Mouse (Mus musculus) CH12.LX (cell line): Measurements from ENCODE around the gene Etv6. TPM values are rescaled to one million over a fixed set of nuclear protein-coding genes. Genes with fewer than 3 reads are reported as not detected.

Experiments used
- DNase-seq: peaks from one replicate; pipeline ENCODE4 v3.0.0-alpha.2; 2013; ENCODE audit errors: extremely low read depth
- H3K27ac ChIP-seq: 2 replicates; pipeline ENCODE4 v1.5.1; 2012; ENCODE audit warnings: low read depth, mild to moderate bottlenecking, control low read depth, moderate library complexity; ENCODE audit not compliant: insufficient read depth
- H3K27me3 ChIP-seq: replicated peaks from 2 replicates; pipeline ENCODE3; 2012; ENCODE audit warnings: inconsistent platforms
- H3K36me3 ChIP-seq, 2 experiments: replicated peaks in 1 of 2; 2 replicates each; pipeline versions ENCODE3 to v1.6.1; 2012; ENCODE audit warnings: inconsistent platforms in 1 of 2, low read length in 1 of 2, mild to moderate bottlenecking in 1 of 2, mixed read lengths in 1 of 2, moderate library complexity in 1 of 2; ENCODE audit not compliant: control insufficient read depth in 1 of 2, insufficient read depth in 1 of 2
- H3K4me1 ChIP-seq, 2 experiments: 2 replicates each; pipeline ENCODE4 v1.6.1; 2012; ENCODE audit warnings: inconsistent platforms in 1 of 2, moderate library complexity in 1 of 2; ENCODE audit not compliant: insufficient read depth in 2 of 2, control insufficient read depth in 1 of 2
- H3K4me2 ChIP-seq: 2 replicates; pipeline ENCODE4 v1.6.1; 2012; ENCODE audit warnings: low read depth, mild to moderate bottlenecking, control low read depth; ENCODE audit not compliant: poor library complexity, insufficient read depth, severe bottlenecking
- H3K4me3 ChIP-seq, 3 experiments: fragments of 150-350 bp in 1 of 3; sonication (generic) in 1 of 3; replicated peaks in 1 of 3; 2 replicates each; pipeline versions ENCODE3 to v1.5.1; 2011 to 2012; ENCODE audit warnings: low read depth in 2 of 3, low read length in 2 of 3, mild to moderate bottlenecking in 2 of 3, moderate library complexity in 2 of 3, control low read depth in 1 of 3, improper control_type of control experiment in 1 of 3, inconsistent platforms in 1 of 3, mixed read lengths in 1 of 3; ENCODE audit not compliant: poor library complexity in 1 of 3
- H3K79me2 ChIP-seq: replicated peaks from 2 replicates; pipeline ENCODE4 v1.6.1; 2012; ENCODE audit warnings: mild to moderate bottlenecking, moderate library complexity; ENCODE audit not compliant: control insufficient read depth, poor library complexity, insufficient read depth, severe bottlenecking; ENCODE audit errors: extremely low read depth
- H3K9ac ChIP-seq: 2 replicates; pipeline ENCODE4 v1.6.1; 2012; ENCODE audit warnings: low read depth, mild to moderate bottlenecking, control low read depth, moderate library complexity; ENCODE audit not compliant: insufficient read depth
- H3K9me3 ChIP-seq: replicated peaks from 2 replicates; pipeline ENCODE3; 2012; ENCODE audit warnings: low read length, inconsistent platforms, mixed read lengths
- BHLHE40 ChIP-seq: IDR thresholded peaks from 2 replicates; pipeline ENCODE4 v1.6.1; 2011; ENCODE audit warnings: mild to moderate bottlenecking, low read depth, low read length, improper control_type of control experiment
- CHD1 ChIP-seq: IDR thresholded peaks from 2 replicates; pipeline ENCODE4 v1.6.1; 2012; ENCODE audit warnings: low read depth, low read length, improper control_type of control experiment, inconsistent platforms
- CHD2 ChIP-seq: IDR thresholded peaks from 2 replicates; pipeline ENCODE4 v1.6.1; 2011; ENCODE audit warnings: low read length, improper control_type of control experiment
- E2F4 ChIP-seq: IDR thresholded peaks from 2 replicates; pipeline ENCODE4 v1.6.1; 2011; ENCODE audit warnings: low read depth, low read length, improper control_type of control experiment; ENCODE audit not compliant: insufficient replicate concordance
- EP300 ChIP-seq: IDR thresholded peaks from 2 replicates; pipeline ENCODE4 v1.6.1; 2011; ENCODE audit warnings: low read length, improper control_type of control experiment
- ETS1 ChIP-seq: conservative IDR thresholded peaks from 2 replicates; pipeline ENCODE4 v1.6.1; 2012; ENCODE audit warnings: low read depth, mild to moderate bottlenecking, inconsistent platforms, low read length, improper control_type of control experiment, moderate library complexity
- GABPA ChIP-seq: IDR thresholded peaks from 2 replicates; pipeline ENCODE4 v1.6.1; 2012; ENCODE audit warnings: low read depth, low read length, improper control_type of control experiment, inconsistent platforms; ENCODE audit not compliant: insufficient replicate concordance
- JUN ChIP-seq: IDR thresholded peaks from 2 replicates; pipeline ENCODE4 v1.6.1; 2011; ENCODE audit warnings: low read depth, mild to moderate bottlenecking, low read length, improper control_type of control experiment, moderate library complexity; ENCODE audit not compliant: insufficient read depth
- JUND ChIP-seq: conservative IDR thresholded peaks from 2 replicates; pipeline ENCODE4 v1.6.1; 2011; ENCODE audit warnings: low read depth, low read length, improper control_type of control experiment
- KAT2A ChIP-seq: IDR thresholded peaks from 2 replicates; pipeline ENCODE4 v1.6.1; 2012; ENCODE audit warnings: low read length, improper control_type of control experiment, inconsistent platforms; ENCODE audit not compliant: insufficient replicate concordance
- MAX ChIP-seq: IDR thresholded peaks from 2 replicates; pipeline ENCODE4 v1.6.1; 2011; ENCODE audit warnings: low read length, improper control_type of control experiment
- MAZ ChIP-seq: IDR thresholded peaks from 2 replicates; pipeline ENCODE4 v1.6.1; 2012; ENCODE audit warnings: low read depth, mild to moderate bottlenecking, inconsistent platforms, low read length, improper control_type of control experiment, moderate library complexity
- MXI1 ChIP-seq: IDR thresholded peaks from 2 replicates; pipeline ENCODE4 v1.6.1; 2011; ENCODE audit warnings: mild to moderate bottlenecking, low read depth, low read length, improper control_type of control experiment
- MYC ChIP-seq: IDR thresholded peaks from 2 replicates; pipeline ENCODE4 v1.6.1; 2011; ENCODE audit warnings: low read depth, mild to moderate bottlenecking, improper control_type of control experiment, low read length
- NELFE ChIP-seq: IDR thresholded peaks from 2 replicates; pipeline ENCODE4 v1.6.1; 2011; ENCODE audit warnings: low read depth, low read length, improper control_type of control experiment
- NRF1 ChIP-seq: IDR thresholded peaks from 2 replicates; pipeline ENCODE4 v1.6.1; 2014; ENCODE audit warnings: low read depth, mild to moderate bottlenecking, inconsistent platforms, low read length, improper control_type of control experiment, moderate library complexity
- PAX5 ChIP-seq: IDR thresholded peaks from 2 replicates; pipeline ENCODE4 v1.6.1; 2012; ENCODE audit warnings: low read length, inconsistent platforms, mixed read lengths
- RAD21 ChIP-seq: IDR thresholded peaks from 2 replicates; pipeline ENCODE4 v1.6.1; 2011; ENCODE audit warnings: low read depth, mild to moderate bottlenecking, low read length, improper control_type of control experiment, moderate library complexity
- SIN3A ChIP-seq: IDR thresholded peaks from 2 replicates; pipeline ENCODE4 v1.6.1; 2012; ENCODE audit warnings: low read length, improper control_type of control experiment, inconsistent platforms
- SMC3 ChIP-seq: IDR thresholded peaks from 2 replicates; pipeline ENCODE4 v1.6.1; 2011; ENCODE audit warnings: low read depth, low read length, improper control_type of control experiment
- TBP ChIP-seq: conservative IDR thresholded peaks from 2 replicates; pipeline ENCODE4 v1.6.1; 2011; ENCODE audit warnings: low read depth, low read length, improper control_type of control experiment
- TCF12 ChIP-seq: IDR thresholded peaks from 2 replicates; pipeline ENCODE4 v1.6.1; 2014; ENCODE audit warnings: low read depth, mild to moderate bottlenecking, inconsistent platforms, low read length, improper control_type of control experiment
- USF1 ChIP-seq: IDR thresholded peaks from 2 replicates; pipeline ENCODE4 v1.6.1; 2014; ENCODE audit warnings: low read depth, mild to moderate bottlenecking, inconsistent platforms, low read length, improper control_type of control experiment
- USF2 ChIP-seq: conservative IDR thresholded peaks from 2 replicates; pipeline ENCODE4 v1.6.1; 2011; ENCODE audit warnings: low read depth, low read length, improper control_type of control experiment
- ZKSCAN1 ChIP-seq: IDR thresholded peaks from 2 replicates; pipeline ENCODE4 v1.6.1; 2012; ENCODE audit warnings: low read depth, inconsistent platforms, low read length, improper control_type of control experiment, borderline replicate concordance
- ZMIZ1 ChIP-seq: IDR thresholded peaks from 2 replicates; pipeline ENCODE4 v1.6.1; 2012; ENCODE audit warnings: low read depth, mild to moderate bottlenecking, inconsistent platforms, low read length, improper control_type of control experiment
- ZNF384 ChIP-seq: IDR thresholded peaks from 2 replicates; pipeline ENCODE4 v1.6.1; 2012; ENCODE audit warnings: low read depth, low read length, improper control_type of control experiment, inconsistent platforms
- dilution Hi-C: fragments of 300-500 bp; cut with MboI; formaldehyde crosslinking; loops from 2 replicates; pipeline ENCODE4 v1.14.3; 2020; ENCODE audit warnings: low sequenced_read_pairs; ENCODE audit not compliant: extremely low pct_unique_long_range_greater_than_20kb, extremely low pct_ligation_motif_present
- in situ Hi-C: fragments of 300-500 bp; cut with MboI; formaldehyde crosslinking; loops from 3 replicates; pipeline ENCODE4 v1.14.3; 2019; ENCODE audit warnings: low sequenced_read_pairs, low pct_ligation_motif_present, low pct_unique_long_range_greater_than_20kb, mixed read lengths
- polyA plus RNA-seq: library from polyadenylated mRNA; unstranded; fragments of >175 nt; gene quantifications from 2 replicates; pipeline ENCODE4 v1.2.1, GENCODE M21; 2012; ENCODE audit warnings: low read depth; ENCODE audit not compliant: insufficient read length
- total RNA-seq, 2 experiments: library from RNA; depleted of rRNA; stranded (reverse); fragments of 300-350 nt in 1 of 2; fragments of >200 nt in 1 of 2; gene quantifications; 2 replicates each; pipeline ENCODE4 v1.2.3; 2012 to 2014

Etv6 gene
- total and polyA plus RNA-seq, 3 experiments: 7.6 to 29.5 (median 10.1) TPM

- H3K27ac ChIP-seq: no peak overlapping the region
- no peak overlapping the region for H3K4me2 ChIP-seq
- no peak for DNase-seq
- no peaks in the 10 kb centered on the region for H3K79me2 ChIP-seq
- peaks cover 5 to 78% of the 10 kb centered on the region in 2 experiments for H3K36me3 ChIP-seq
- no peak overlapping the region for H3K9ac ChIP-seq
- dilution Hi-C loops: no loop called here
- no peaks in the 10 kb centered on the region for H3K27me3 ChIP-seq
- peaks cover 6 to 63% of the 10 kb centered on the region in 2 experiments; a peak in 3 of 4 replicates for H3K4me1 ChIP-seq
- in situ Hi-C loops: no loop called here
- H3K9me3 ChIP-seq: peaks cover 16% of the 10 kb centered on the region
- H3K4me3 ChIP-seq: no peak overlapping the region
- TF ChIP-seq PAX5 (no peak), NRF1 (no peak), TBP (no peak), ZNF384 (no peak), ZKSCAN1 (no peak), KAT2A (no peak), EP300 (no peak), MAX (no peak), CHD1 (no peak), MAZ (no peak), TCF12 (no peak), JUN (no peak), NELFE (no peak), SMC3 (no peak), USF1 (no peak), MXI1 (no peak), JUND (no peak), CHD2 (no peak)
These were observed 92.5 kb downstream of the Etv6 start for GRCm38 (mm10) chr6:134127996-134128395.

- H3K4me2 ChIP-seq: no peak overlapping the region
- no peaks in the 10 kb centered on the region for H3K27me3 ChIP-seq
- peaks cover 16% of the 10 kb centered on the region for H3K9me3 ChIP-seq
- H3K4me1 ChIP-seq: peaks cover 6 to 63% of the 10 kb centered on the region in 2 experiments; a peak in 3 of 4 replicates
- H3K79me2 ChIP-seq: no peaks in the 10 kb centered on the region
- H3K4me3 ChIP-seq: no peak overlapping the region
- no peak overlapping the region for H3K9ac ChIP-seq
- dilution Hi-C loops: no loop called here
- no peak overlapping the region for H3K27ac ChIP-seq
- in situ Hi-C loops: no loop called here
- no peak for DNase-seq
- H3K36me3 ChIP-seq: peaks cover 5 to 80% of the 10 kb centered on the region in 2 experiments
- no peak for TF ChIP-seq RAD21
- no peak for TF ChIP-seq SIN3A
- no peak for TF ChIP-seq EP300
- no peak for TF ChIP-seq PAX5
- TF ChIP-seq SMC3: no peak
- TF ChIP-seq MAX: no peak
- no peak for TF ChIP-seq NELFE
- TF ChIP-seq KAT2A: no peak
- TF ChIP-seq CHD1: no peak
- no peak for TF ChIP-seq JUN
- TF ChIP-seq USF2: no peak
- no peak for TF ChIP-seq MYC
- no peak for TF ChIP-seq MAZ
- no peak for TF ChIP-seq ZMIZ1
- TF ChIP-seq ETS1: no peak
- TF ChIP-seq ZKSCAN1: no peak
- TF ChIP-seq E2F4: no peak
- TF ChIP-seq GABPA: no peak
- no peak for TF ChIP-seq JUND
- TF ChIP-seq BHLHE40: no peak
These were observed 93.1 kb downstream of the Etv6 start for GRCm38 (mm10) chr6:134128594-134128993.
